Mouse (Mus musculus) T-helper 17 cell (primary cell): Measurements from ENCODE around the gene Sco2.

ENCODE experiments used
- in situ Hi-C, 2 experiments: fragments of 300-600 bp; cut with MboI, MseI; formaldehyde crosslinking; loops; 1 replicate in 1 of 2; 2 replicates in 1 of 2; pipeline ENCODE4 v1.15.1; 2025; ENCODE audit warnings: high pct_unique_total_duplicates in 2 of 2

Gene Sco2

GRCm38 (mm10) chr15:89373027-89373761 is 452 bp downstream of the Sco2 start:
- in situ Hi-C loops = no loop called here

- in situ Hi-C loops = no loop called here
Observed at GRCm38 (mm10) chr15:89372536-89372935, 1.1 kb downstream of the Sco2 start.

- in situ Hi-C loops = no loop called here
Observed at GRCm38 (mm10) chr15:89372068-89372467, 1.6 kb downstream of the Sco2 start.

GRCm38 (mm10) chr15:89365141-89365551 is 8.5 kb downstream of the Sco2 start:
- in situ Hi-C loops = no loop called here

GRCm38 (mm10) chr15:89363051-89363450 is 10.6 kb downstream of the Sco2 start:
- in situ Hi-C loops = no loop called here

- in situ Hi-C loops = no loop called here
Observed at GRCm38 (mm10) chr15:89358784-89359183, 14.9 kb downstream of the Sco2 start.

- in situ Hi-C loops = no loop called here
Observed at GRCm38 (mm10) chr15:89356372-89356771, 17.3 kb downstream of the Sco2 start.

- in situ Hi-C loops = no loop called here
Observed at GRCm38 (mm10) chr15:89355241-89356187, 18.1 kb downstream of the Sco2 start, which contains the start of the genes Lmf2 and Ncaph2. Gene Lmf2 (minus strand): TSS chr15:89355659. Gene Ncaph2 (plus strand): TSS chr15:89355719.

GRCm38 (mm10) chr15:89354455-89354854 is 19.2 kb downstream of the Sco2 start:
- in situ Hi-C loops = loop anchor here in 1 of 2 experiments (5.0 kb wide), 1 partner anchor 73 kb away; the partner anchor contains the start of genes C730034F03Rik, Chkb, Cpt1b and Gm44502

- in situ Hi-C loops = loop anchor here in 1 of 2 experiments (5.0 kb wide), 1 partner anchor 73 kb away; the partner anchor contains the start of genes C730034F03Rik, Chkb, Cpt1b and Gm44502
Observed at GRCm38 (mm10) chr15:89353837-89354236, 19.8 kb downstream of the Sco2 start.

GRCm38 (mm10) chr15:89352795-89353194 is 20.9 kb downstream of the Sco2 start:
- in situ Hi-C loops = loop anchor here in 1 of 2 experiments (5.0 kb wide), 1 partner anchor 75 kb away; the partner anchor contains the start of genes C730034F03Rik, Chkb, Cpt1b and Gm44502

- in situ Hi-C loops = loop anchor here in 1 of 2 experiments (5.0 kb wide), 1 partner anchor 75 kb away; the partner anchor contains the start of genes C730034F03Rik, Chkb, Cpt1b and Gm44502
Observed at GRCm38 (mm10) chr15:89352054-89352453, 21.6 kb downstream of the Sco2 start.

GRCm38 (mm10) chr15:89351302-89351701 is 22.3 kb downstream of the Sco2 start:
- in situ Hi-C loops = loop anchor here in 1 of 2 experiments (5.0 kb wide), 1 partner anchor 76 kb away; the partner anchor contains the start of genes C730034F03Rik, Chkb, Cpt1b and Gm44502

- in situ Hi-C loops = loop anchor here in 1 of 2 experiments (5.0 kb wide), 1 partner anchor 77 kb away; the partner anchor contains the start of genes C730034F03Rik, Chkb, Cpt1b and Gm44502
Observed at GRCm38 (mm10) chr15:89350447-89350846, 23.2 kb downstream of the Sco2 start.

GRCm38 (mm10) chr15:89343325-89343724 is 30.3 kb downstream of the Sco2 start:
- in situ Hi-C loops = no loop called here

GRCm38 (mm10) chr15:89341678-89342077 is 32.0 kb downstream of the Sco2 start:
- in situ Hi-C loops = no loop called here

GRCm38 (mm10) chr15:89340136-89340535 is 33.5 kb downstream of the Sco2 start:
- in situ Hi-C loops = no loop called here

GRCm38 (mm10) chr15:89339696-89340095 is 34.0 kb downstream of the Sco2 start:
- in situ Hi-C loops = no loop called here

GRCm38 (mm10) chr15:89336422-89336821 is 37.2 kb downstream of the Sco2 start:
- in situ Hi-C loops = no loop called here

- in situ Hi-C loops = no loop called here
Observed at GRCm38 (mm10) chr15:89334774-89335537, 38.7 kb downstream of the Sco2 start.

- in situ Hi-C loops = no loop called here
Observed at GRCm38 (mm10) chr15:89334271-89334670, 39.4 kb downstream of the Sco2 start, which contains the start of gene Miox. Gene Miox (plus strand): TSS chr15:89334398.
